Mouse (Mus musculus) brain, adult 2 months (tissue): ENCODE results near the gene Cbr3.

Source experiments
- DNase-seq: peaks from one replicate; pipeline ENCODE4 v3.0.0; 2011; ENCODE audit warnings: low read depth, low spot score

The Cbr3 gene

DNA sequence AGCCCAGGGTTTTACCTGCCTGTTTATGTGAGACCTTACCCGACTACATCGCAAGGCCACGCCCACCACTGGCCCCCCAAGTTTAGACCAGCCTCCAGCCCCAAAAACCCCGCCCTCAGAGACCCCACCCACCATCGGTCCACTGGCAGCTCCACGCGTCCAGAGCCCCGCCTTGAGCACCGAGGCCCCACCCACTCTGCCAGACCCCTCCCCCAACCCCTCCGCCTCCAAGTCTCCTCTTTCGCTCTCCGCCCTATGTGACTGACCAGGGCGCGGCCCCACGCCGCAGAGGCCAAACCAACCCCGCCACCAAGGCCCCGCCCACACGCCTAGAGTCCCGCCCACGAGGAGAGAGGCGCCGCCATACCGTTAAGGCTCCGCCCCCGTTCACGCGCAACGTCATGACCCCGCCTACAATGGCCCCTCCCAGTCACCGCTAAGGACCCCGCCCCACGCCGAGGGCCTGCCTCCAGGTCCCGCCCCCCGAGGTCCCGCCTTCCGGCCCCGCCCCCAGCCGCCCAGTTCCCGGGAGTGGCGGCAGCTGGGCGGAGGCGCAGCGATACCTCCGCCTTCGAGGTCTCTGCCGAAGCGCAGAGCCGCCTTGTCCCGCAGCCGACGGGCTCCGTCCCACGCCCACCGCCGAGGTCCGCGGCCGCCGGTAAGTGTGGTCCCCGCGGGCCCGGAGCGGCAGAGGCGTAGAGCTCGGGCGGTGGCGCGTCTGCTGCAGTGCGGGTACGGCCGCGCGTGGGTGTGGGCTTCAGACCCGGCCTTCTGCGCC lies 28.6 kb downstream of the Cbr3 start, which contains the start of gene Dop1b:
TSS of gene Dop1b (plus strand) at position 494 of the 778 bp plus-strand sequence.
- peak; percentile 99 for DNase-seq

- DNase-seq = peak; percentile 60
Observed at GRCm38 (mm10) chr16:93712189-93712885, 29.3 kb downstream of the Cbr3 start.

GRCm38 (mm10) chr16:93712966-93713365 lies 30.0 kb downstream of the Cbr3 start:
- DNase-seq = peak; percentile 49

- DNase-seq = peak; percentile 84
Observed at GRCm38 (mm10) chr16:93714426-93714825, 31.4 kb downstream of the Cbr3 start.

DNA sequence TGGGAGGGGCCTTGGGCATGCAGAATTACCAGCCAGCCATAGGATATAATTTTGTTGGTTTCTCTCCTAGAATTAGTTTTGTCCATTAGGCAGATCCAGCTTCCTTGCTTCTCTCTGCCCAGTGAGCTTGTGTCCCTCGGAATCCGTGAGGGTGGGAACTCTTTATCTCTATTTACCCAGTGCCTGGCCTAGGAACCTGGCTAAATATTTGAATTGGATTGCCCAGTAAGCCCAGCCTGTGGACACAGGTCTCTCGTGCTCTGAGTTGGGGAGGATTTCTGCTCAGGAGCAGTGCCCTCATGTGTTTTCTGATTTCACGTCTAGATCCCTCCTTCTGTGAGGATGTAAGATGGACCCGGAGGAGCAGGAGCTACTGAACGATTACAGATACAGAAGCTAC lies 32.8 kb downstream of the Cbr3 start:
- DNase-seq = no peak

- DNase-seq = peak; percentile 98
Observed at GRCm38 (mm10) chr16:93717299-93717703, 34.3 kb downstream of the Cbr3 start.

DNA sequence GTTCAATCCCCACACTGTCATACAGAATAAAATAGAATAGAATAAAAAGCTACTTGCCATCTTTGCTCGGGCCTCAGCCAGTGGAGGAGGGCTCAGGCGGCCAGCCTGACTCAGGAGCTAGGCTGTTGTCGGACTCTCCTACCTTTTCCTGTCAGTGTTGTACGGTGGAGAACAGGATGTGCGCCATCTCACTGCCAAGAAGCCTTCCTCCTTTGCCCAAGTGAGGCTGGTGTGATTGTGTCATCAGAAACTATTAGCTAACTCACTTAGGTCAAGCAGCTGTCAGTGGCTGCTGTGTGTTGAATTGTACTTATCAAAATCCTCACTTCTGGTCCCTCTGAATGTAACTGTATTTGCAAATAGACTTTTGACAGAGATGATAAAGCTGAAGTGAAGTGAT lies 38.8 kb downstream of the Cbr3 start:
- peak; percentile 20 for DNase-seq

- peak; percentile 63 for DNase-seq
Observed at GRCm38 (mm10) chr16:93722476-93722875, 39.5 kb downstream of the Cbr3 start.

GRCm38 (mm10) chr16:93725417-93726144 lies 42.6 kb downstream of the Cbr3 start:
- DNase-seq = no peak

- DNase-seq = no peak
Observed at GRCm38 (mm10) chr16:93726186-93726585, 43.2 kb downstream of the Cbr3 start.

DNA sequence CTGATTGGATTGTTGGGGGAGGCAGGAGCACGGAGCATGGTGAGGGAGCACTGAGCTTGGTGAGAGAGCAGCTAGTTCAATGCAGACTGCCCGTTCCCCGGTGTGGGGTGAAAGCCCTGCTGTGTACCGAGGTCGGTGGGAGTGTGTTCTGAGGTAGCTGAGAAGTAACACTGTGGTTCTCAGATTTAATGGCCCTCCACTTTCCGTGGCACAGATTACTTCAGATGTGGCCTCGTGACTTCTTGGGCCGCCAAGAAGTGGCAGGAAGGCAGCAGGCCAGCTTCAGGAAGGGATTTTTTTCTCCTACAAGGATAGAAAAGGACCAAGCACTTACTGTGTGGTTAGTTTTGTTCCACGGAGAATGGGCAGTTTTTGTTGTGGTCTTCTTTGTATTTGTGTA lies 45.7 kb downstream of the Cbr3 start:
- DNase-seq = peak; percentile 24

- DNase-seq = peak; percentile 88
Observed at GRCm38 (mm10) chr16:93729801-93730721, 47.0 kb downstream of the Cbr3 start.

GRCm38 (mm10) chr16:93731310-93731709 lies 48.3 kb downstream of the Cbr3 start:
- DNase-seq = no peak

DNA sequence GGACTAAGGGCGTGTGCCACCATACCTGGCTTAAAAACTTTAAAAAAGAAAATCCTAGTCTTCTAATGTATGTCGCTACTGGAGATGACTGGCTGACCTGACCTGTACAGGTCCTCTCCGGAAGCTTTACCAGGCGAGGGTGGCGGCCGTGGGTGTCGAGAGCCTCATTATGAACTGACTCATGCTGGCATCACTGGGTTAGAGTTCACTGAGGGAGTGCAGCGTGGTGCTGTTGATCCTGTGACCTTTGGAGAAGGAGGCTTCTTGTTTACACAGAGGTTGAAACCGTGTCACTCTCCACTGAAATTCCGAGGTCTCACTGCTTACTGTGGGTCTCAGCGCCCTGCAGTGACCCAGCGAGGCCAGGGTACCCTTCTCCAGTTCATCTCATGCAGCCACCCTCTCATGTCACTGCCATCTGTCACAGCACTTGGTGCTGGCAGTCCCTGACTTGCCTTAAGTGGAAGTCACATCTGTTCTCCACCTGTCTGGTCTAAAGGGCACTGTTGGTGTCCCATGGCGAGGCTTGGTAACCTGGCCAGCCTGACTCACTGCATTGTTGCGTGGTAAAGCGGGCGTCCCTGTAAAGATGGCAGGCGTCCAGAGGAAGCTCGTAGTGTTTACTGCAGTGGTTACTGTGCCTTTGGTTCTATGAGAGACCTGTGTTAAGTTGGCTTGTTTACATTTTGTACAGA lies 50.0 kb downstream of the Cbr3 start:
- peak; percentile 48 for DNase-seq

DNA sequence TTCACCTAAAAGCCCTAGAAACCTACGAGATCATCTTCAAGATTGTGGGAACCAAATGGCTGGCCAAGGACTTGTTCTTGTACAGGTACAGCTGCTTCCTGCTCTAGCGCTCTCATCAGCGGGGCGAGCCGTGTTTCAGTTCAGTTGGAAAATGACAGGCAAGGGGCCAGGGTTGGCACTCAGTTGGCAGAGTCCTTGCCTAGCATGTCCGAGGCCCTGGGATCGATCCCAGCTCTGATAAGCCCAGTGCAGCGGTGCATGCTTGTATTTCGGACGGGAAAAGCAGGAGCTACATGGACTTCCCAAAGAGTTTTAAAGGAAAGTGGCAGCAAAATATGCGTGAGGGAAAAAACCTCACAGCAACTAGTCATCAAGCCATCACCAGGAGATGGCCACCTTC lies 56.2 kb downstream of the Cbr3 start:
- DNase-seq = no peak
